Mouse (Mus musculus): ENCODE results near the gene Pfkfb4.

Gene Pfkfb4

DNA sequence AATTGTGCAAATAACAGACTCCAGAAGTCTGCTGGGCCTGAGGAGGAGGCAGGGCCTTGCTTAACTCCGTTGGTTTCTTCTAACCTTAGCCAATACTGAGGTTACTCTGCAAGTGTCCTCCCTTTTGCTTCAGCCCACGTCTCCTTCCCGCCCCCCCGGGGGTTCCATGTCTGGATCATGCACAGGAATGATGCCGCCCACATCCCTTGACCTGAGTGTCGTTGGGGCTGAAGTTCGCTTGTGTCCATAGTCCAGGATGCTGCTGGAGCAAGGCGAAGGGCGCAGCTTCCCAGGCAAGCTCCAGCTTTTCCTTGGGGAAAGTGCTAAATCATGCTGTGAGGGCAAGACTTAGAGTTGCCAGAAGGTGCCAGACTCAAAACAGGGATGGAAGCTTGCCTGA, 4.8 kb downstream of the Pfkfb4 start:
- no peak for DNase-seq

DNA sequence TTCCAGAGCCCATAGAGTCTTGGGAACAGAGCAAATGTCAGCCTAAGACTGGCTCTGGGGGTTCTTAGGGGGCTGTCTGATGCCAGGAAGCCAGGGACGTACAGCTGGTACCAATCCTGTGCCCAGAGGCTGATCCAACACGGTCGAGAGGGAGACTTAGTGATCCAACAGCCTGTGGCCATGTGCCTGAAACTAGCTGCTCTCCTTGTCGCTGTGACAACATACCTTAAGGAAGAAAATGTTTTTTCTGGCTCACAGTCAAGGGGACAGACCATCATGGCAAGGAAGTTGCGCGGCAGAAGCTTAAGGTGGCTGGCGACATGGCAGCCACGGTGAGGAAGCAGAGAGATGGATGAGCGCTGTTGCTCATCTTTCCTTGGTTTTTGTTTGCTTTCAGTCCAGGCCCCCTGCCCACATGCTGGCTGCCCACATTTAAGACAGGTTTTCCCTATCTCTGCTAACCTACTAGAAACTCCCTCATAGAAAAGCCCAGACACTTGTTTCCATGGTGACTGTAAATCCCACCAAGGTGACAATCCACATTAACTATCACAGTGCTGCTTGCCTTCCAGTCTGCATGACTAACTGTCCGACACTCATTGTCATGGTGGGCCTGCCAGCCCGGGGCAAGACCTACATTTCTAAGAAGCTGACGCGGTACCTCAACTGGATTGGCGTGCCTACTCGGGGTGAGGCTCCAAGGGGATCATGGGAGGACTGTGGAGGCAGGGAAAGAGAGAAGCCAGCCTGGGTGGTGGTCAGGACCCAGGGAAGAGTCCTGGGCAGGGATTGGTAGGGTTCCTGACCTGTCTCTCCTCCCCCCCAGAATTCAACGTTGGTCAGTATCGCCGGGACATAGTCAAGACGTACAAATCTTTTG, 6.9 kb downstream of the Pfkfb4 start:
- DNase-seq: no peak

DNA sequence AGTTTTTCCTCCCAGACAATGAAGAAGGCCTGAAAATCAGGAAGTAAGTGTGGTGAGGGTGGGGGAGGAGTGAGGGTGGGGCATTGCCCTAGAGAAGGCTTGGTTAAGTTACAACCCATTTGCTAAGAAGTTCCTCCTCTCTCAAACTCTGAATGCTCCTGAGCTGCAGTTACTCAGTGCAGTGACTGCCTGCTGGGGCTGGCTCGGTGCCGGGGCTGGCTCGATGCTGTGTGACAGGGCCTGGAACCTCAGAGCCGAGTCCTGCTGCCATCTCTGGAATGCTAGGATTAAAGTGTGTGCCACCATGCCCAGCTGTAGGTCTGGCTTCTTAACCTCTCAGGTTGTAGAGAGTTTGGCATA, 7.6 kb downstream of the Pfkfb4 start:
- DNase-seq: no peak

GRCm38 (mm10) chr9:109000726-109001125, 9.1 kb downstream of the Pfkfb4 start:
- DNase-seq: no peak

GRCm38 (mm10) chr9:109003201-109003600, 11.6 kb downstream of the Pfkfb4 start:
- peak; percentile 32 for DNase-seq

GRCm38 (mm10) chr9:109007025-109007780, 15.6 kb downstream of the Pfkfb4 start:
- DNase-seq: no peak

DNA sequence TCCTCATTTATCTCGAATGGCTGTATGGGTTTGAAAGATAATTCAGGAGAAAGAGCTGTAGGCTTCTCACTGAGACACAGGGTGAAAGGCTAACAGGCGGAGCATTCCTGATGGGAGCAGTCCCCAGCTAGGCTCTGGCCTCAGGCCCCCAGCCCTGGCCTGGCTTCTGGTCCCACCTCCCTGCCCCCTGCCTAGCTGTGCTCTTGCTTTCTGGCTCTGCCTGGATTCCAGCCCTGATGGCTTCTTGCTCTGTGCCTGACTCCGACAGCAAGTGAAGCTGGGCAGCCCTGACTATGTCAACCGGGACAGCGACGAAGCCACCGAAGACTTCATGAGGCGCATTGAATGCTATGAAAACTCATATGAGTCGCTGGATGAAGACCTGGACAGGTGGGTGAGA, 16.5 kb downstream of the Pfkfb4 start:
- DNase-seq: no peak

DNA sequence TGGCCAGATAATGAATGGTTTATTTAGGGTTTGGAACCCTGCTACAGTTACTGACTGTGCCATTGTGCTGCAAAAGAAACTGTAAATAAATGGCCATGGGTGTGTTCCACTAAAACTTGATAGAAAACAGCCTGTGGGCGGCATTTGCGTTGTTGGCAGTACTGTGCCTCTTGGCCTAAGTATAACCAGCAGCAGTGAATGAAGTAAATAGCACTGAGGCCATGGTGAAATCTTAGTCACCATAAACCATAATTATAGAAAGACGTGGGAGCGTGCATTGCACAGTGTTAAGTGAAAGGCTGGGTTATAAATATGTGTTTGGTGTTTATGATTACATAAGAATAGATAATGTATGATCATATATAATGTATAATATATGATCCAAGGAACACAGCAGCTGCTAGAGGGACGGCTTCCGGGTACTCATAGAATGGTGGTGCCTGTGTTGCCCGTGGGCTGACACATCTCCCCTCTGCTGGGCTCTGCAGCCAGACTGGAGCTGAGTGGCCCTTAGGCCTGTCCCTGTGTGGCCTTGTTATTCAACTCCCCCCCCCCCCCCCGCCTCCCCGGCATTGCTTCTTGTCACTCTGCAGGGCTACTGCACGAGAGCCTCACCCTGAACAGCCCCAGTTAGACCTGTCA, 17.5 kb downstream of the Pfkfb4 start:
- DNase-seq: peak; percentile 52

DNA sequence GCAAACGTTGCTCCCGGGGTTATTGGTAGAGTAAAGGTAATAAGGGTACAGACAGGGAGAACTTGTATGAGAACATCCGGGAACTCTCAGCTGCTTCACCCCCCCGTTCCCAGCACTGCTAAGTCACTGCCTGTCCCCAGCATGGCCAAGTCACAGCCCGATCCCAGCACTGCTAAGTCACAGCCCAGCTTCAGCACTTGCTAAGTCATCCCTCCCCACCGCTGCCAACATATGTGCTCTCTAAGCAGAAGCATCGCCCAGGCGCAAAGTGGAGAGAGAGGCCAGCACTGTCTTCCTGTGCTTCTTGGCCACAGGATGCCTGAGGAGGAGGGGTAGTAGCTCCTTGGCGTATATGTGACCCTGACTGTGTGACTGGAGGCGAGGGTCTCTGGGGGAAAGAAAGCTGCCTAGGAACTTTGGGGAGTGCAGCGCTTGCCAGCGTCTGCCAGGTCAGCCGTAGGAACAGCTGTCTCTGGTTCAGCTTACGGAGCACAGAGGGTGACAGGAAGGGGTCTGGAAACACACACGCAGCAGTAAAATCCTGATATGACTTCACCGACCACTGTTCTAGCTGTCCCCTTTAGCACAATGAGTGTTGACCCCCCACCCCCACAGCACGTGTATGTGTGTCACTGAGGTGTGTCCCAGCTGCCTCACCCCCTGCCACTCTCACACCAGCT, 18.2 kb downstream of the Pfkfb4 start:
- peak; percentile 52 for DNase-seq

DNA sequence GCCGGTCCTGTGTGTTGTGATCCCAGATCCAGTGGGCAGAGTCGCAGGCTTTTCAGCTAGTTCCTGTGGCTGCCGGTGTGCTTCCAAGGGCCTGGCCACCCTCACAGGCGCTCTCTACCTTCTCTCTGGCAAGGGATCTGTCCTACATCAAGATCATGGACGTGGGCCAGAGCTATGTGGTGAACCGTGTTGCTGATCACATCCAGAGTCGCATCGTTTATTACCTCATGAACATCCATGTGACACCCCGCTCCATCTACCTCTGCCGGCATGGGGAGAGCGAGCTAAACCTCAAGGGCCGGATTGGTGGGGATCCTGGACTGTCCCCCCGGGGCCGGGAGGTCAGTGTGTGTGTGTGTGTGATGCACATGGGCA, 18.7 kb downstream of the Pfkfb4 start:
- no peak for DNase-seq

DNA sequence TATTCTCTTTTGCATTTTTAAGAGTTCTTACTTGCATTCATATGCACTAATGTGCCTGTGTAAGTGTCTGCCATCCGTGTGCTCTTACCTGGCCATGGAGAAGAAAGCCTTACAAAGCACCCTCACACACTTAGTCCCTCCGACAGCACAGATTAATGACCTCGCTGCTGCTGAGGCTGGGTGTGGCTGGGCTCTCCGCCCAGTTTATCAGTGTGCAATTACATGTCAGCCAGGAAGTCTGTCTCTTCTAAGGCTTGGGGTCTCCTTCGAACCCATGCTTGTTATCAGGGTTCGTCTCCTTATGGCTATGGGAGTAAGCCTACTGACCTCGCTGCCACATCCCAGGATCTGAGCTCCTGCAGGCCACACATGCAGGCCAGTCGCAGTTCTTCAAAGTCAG, 23.8 kb downstream of the Pfkfb4 start:
- DNase-seq: no peak

- no peak for DNase-seq
These were observed 25.5 kb downstream of the Pfkfb4 start for GRCm38 (mm10) chr9:109016973-109017604.

GRCm38 (mm10) chr9:109021428-109021827, 29.9 kb downstream of the Pfkfb4 start:
- no peak for DNase-seq

DNA sequence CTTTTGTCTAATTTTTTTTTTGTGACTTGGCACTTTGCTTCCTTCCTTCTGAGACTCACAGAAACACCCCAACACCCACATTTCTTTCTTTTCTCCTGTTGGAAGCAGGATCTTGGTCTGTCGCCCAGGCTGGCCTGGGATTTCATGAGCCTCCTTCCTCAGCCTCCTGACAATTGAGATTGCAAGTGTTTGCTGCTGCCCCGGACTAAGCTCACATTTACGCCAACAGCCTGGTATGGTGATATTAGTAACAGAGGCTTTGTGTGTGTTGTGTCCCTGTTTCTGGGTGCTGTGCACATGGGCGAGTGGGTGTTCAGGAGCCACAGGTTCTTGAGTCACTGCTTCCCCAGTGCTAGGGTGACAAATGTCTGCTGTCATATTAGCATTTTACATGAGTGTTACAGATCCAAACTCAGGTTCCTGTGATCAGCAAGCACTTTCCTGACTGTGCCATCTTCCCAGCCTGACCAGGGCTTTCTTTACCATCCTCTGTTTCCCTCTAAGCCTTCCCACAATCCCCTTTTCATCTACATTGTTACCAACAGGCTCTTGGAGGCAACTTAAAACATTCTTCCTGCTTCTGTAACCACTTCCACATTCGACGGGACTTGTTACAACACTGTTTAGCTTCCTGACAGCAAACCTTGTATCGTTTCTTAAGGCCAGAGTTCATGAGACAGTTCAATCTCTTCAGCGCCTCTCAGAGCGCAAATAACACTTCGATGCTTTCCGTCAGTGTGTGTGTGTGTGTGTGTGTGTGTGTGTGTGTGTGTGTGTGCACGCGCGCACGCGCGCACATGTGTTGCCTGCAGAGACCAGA, 31.5 kb downstream of the Pfkfb4 start:
- peak; percentile 59 for DNase-seq

- DNase-seq: no peak
These were observed 35.9 kb downstream of the Pfkfb4 start for GRCm38 (mm10) chr9:109027521-109027920.

GRCm38 (mm10) chr9:109028421-109028820, 36.8 kb downstream of the Pfkfb4 start:
- no peak for DNase-seq

GRCm38 (mm10) chr9:109028919-109029318, 37.3 kb downstream of the Pfkfb4 start:
- no peak for DNase-seq

GRCm38 (mm10) chr9:109030312-109030711, 38.7 kb downstream of the Pfkfb4 start:
- no peak for DNase-seq

GRCm38 (mm10) chr9:109031001-109031400, 39.4 kb downstream of the Pfkfb4 start:
- DNase-seq: no peak

- no peak for DNase-seq
These were observed 40.1 kb downstream of the Pfkfb4 start for GRCm38 (mm10) chr9:109031686-109032085.

DNA sequence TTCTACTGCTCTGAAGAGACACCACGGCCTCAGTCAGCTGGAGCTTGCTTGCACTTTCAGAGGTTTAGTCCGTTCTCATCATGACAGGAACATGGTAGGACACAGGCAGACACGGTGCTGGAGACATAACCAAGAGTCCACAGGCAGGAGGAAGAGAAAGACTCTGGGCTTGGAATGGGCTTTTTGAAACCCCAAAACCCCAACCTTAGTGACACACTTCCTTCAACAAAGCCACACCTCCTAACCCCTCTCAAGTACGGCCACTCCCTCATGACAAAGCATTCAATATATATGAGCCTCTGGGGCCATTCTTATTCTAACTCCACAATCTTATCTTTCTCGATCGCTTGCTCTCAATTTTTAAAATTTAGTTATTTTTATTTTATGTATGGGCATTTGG, 40.9 kb downstream of the Pfkfb4 start:
- DNase-seq: no peak

All from right cerebral cortex, postnatal 25 days (tissue).